ENCODE assay signal across 13 mouse cellular contexts in genomic region chr11:115797665-115798064, GRCm38 (mm10).
"Had no signal": no experiment of that assay in that cellular context is flagged by ENCODE, and none has a peak within 500 bp of the region (broad histone marks: within the 10 kb centered on the region; RNA-seq: fewer than 3 reads in every experiment).

No protein-coding gene starts in this region.

- H3K27ac ChIP-seq: limb, embryonic 13.5 days; liver, embryonic 14.5 days; lung, embryonic 15.5 days; midbrain, embryonic 13.5 days; neural tube, embryonic 15.5 days; stomach, postnatal 0 days had no signal

- ATAC-seq: midbrain, embryonic 13.5 days had no signal

- H3K9ac ChIP-seq: limb, embryonic 13.5 days; liver, embryonic 14.5 days; lung, embryonic 15.5 days; midbrain, embryonic 13.5 days; neural tube, embryonic 15.5 days had no signal

- H3K9me3 ChIP-seq: limb, embryonic 13.5 days; lung, embryonic 15.5 days; midbrain, embryonic 13.5 days; neural tube, embryonic 15.5 days had no signal

- H3K4me2 ChIP-seq: limb, embryonic 13.5 days; lung, embryonic 15.5 days; midbrain, embryonic 13.5 days; neural tube, embryonic 15.5 days had no signal

- DNase-seq: kidney, adult 11 months; kidney, adult 9 months; left cerebral cortex, postnatal 4 days; lung, postnatal 36 days; right cerebral cortex, adult 18-20 months; right cerebral cortex, postnatal 25 days; thymus, postnatal 14 days had no signal

- H3K27me3 ChIP-seq: limb, embryonic 13.5 days; lung, embryonic 15.5 days; midbrain, embryonic 13.5 days; neural tube, embryonic 15.5 days had no signal

- H3K4me1 ChIP-seq: limb, embryonic 13.5 days; lung, embryonic 15.5 days; midbrain, embryonic 13.5 days; neural tube, embryonic 15.5 days had no signal

- H3K4me3 ChIP-seq: limb, embryonic 13.5 days; lung, embryonic 15.5 days; midbrain, embryonic 13.5 days; neural tube, embryonic 15.5 days had no signal
